Mouse (Mus musculus): ENCODE measurements at regions not wholly inside any gene's neighbourhood (a gene's known extent, or its start where the extent isn't known, plus 50 kb on each side); places are given as distances from the start of the nearest gene placed in this dataset.

GRCm38 (mm10) chr9:68239121-68239520, 398.9 kb downstream of the Vps13c start:
- no peak for TF ChIP-seq CTCF (IDR thresholded peaks at IDR 0.05)
- no peak for TF ChIP-seq POLR2A (IDR thresholded peaks at IDR 0.05; ENCODE audit: insufficient read depth, low read depth, low read length)
